Mouse (Mus musculus) cerebellum, adult 18-20 months (tissue): ENCODE results near the gene Klc4.

Experiments used
- DNase-seq, 2 experiments: peaks; one replicate each; pipeline ENCODE4 v3.0.0; 2021

The Klc4 gene

GRCm38 (mm10) chr17:46588173-46588572 is 57.6 kb downstream of the Klc4 start:
- DNase-seq: no peak

GRCm38 (mm10) chr17:46586327-46586726 is 59.5 kb downstream of the Klc4 start:
- DNase-seq: no peak
